Mouse (Mus musculus) heart, embryonic 15.5 days (tissue): ENCODE data around the gene Sema4f. TPM values are rescaled to one million over a fixed set of nuclear protein-coding genes. Genes with fewer than 3 reads are reported as not detected.

Experiments
- ATAC-seq: fragments of 200-750 bp; cut with Nextera tagmentation; replicated peaks from 2 replicates; pipeline ENCODE4 v1.8.0; 2017; ENCODE audit warnings: low read depth, moderate TSS enrichment; ENCODE audit not compliant: insufficient number of reproducible peaks, insufficient read depth, low FRiP score
- H3K27ac ChIP-seq: fragments of 300-500 bp; sonication (generic); 2 replicates; pipeline ENCODE4 v1.5.1; 2015; ENCODE audit warnings: mild to moderate bottlenecking, inconsistent platforms
- H3K27me3 ChIP-seq: fragments of 300-500 bp; sonication (generic); 2 replicates; pipeline ENCODE4 v1.6.1; 2015; ENCODE audit warnings: inconsistent platforms
- H3K36me3 ChIP-seq: fragments of 300-500 bp; sonication (generic); 2 replicates; pipeline ENCODE4 v1.6.1; 2015; ENCODE audit warnings: mild to moderate bottlenecking, inconsistent platforms
- H3K4me1 ChIP-seq: fragments of 300-500 bp; sonication (generic); replicated peaks from 2 replicates; pipeline ENCODE4 v1.6.1; 2015; ENCODE audit warnings: inconsistent platforms
- H3K4me2 ChIP-seq: fragments of 300-500 bp; sonication (generic); 2 replicates; pipeline ENCODE4 v1.6.1; 2015; ENCODE audit warnings: inconsistent platforms, mild to moderate bottlenecking, moderate library complexity
- H3K4me3 ChIP-seq: fragments of 300-500 bp; sonication (generic); 2 replicates; pipeline ENCODE4 v1.5.1; 2015; ENCODE audit warnings: mild to moderate bottlenecking, inconsistent platforms
- H3K9ac ChIP-seq: fragments of 300-500 bp; sonication (generic); 2 replicates; pipeline ENCODE4 v1.6.1; 2015; ENCODE audit warnings: mild to moderate bottlenecking, inconsistent platforms
- H3K9me3 ChIP-seq: fragments of 300-500 bp; sonication (generic); replicated peaks from 2 replicates; pipeline ENCODE4 v1.6.1; 2016; ENCODE audit warnings: inconsistent platforms
- WGBS: fragments of 180-500 bp; shearing (Covaris S2); methylation state at CpG from one replicate; pipeline ENCODE4 v1.1.7; 2015; ENCODE audit warnings: mixed read lengths; 5-methylcytosine and 5-hydroxymethylcytosine counted together
- polyA plus RNA-seq: library from polyadenylated mRNA; unstranded; fragments of >200 nt; fragmentation: Nextera tagmentation; extraction: Ambion mirVana; gene quantifications from 2 replicates; pipeline ENCODE4 v1.2.1, GENCODE M21; 2015

Gene Sema4f
- polyA plus RNA-seq, result 0.37 and 1.1 TPM in 2 replicates

GRCm38 (mm10) chr6:82939167-82939912, at the start of gene Sema4f:
Sema4f (minus strand) TSS chr6:82939769.
- no peaks in the 10 kb centered on the region for H3K36me3 ChIP-seq
- WGBS, result 3% methylated on average over 44 of the region's 44 CpGs
- peak within 1 kb of the TSS; percentile 46 for H3K9ac ChIP-seq
- no peak within 1 kb of the TSS for H3K27ac ChIP-seq
- H3K4me1 ChIP-seq, result peaks cover 5% of the 10 kb centered on the region
- H3K9me3 ChIP-seq, result no peaks in the 10 kb centered on the region
- H3K4me3 ChIP-seq, result peak within 1 kb of the TSS; percentile 53
- H3K4me2 ChIP-seq, result peak within 1 kb of the TSS; percentile 87
- peak; percentile 75 for ATAC-seq
- H3K27me3 ChIP-seq, result peaks cover 49% of the 10 kb centered on the region

DNA sequence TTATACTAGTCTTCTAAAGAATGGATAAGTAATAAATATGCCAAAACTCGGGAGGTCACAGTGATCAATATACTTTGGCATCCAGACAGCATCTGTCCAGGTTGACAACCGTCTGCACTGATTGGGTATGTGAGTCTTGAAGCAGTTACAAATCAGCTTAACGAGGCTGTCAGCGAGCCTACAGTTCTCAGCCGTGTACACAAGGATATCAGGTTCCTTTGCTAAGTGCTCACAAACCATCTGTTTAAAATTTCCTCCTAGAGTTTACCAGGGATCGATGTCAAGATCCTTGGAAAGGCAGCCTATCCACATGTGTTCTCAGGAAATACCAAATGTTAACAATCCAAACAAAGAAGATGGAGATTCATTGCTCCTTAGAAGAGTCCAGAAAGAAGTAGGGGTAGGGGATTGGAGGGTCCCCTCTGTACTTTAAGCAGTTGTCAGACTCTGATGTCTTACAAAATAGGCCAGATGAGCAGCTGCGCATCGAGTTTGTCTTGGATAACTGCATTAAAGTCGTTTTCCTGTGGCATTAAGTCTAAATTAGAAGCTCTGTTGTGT, 47.9 kb upstream of the Sema4f start:
- Histone ChIP-seq H3K4me2 (no peak overlapping the region), H3K9ac (no peak overlapping the region), H3K4me3 (no peak overlapping the region), H3K9me3 (no peaks in the 10 kb centered on the region), H3K27me3 (0 out of 2 replicates have a peak, but pooled peaks cover 3% of the 10 kb centered on the region), H3K4me1 (no peaks in the 10 kb centered on the region), H3K27ac (no peak overlapping the region), H3K36me3 (no peaks in the 10 kb centered on the region)
- no peak for ATAC-seq
- WGBS, result 33% methylated on average over 9 of the region's 9 CpGs

DNA sequence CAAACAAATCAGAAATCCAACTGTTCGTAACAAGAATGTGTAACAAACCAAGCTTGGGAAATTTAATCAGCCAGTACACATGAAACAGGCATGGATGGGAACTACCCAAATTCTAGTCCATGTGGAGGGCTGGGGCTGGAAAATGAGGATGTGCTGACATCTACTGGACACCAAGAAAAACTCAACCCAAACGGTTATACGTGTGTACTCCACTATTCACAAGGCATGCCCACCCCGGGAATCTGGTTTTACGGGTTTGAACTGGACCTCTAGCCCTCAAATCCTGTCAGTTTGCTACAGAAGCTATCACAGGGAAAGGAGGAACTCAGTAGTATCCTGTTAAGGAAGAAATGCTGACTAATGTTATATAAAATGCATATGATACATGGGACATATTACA, 31.5 kb upstream of the Sema4f start:
- WGBS, result 13% methylated on average over 5 of the region's 5 CpGs
- H3K27me3 ChIP-seq, result peaks cover 15% of the 10 kb centered on the region
- H3K4me1 ChIP-seq, result no peaks in the 10 kb centered on the region
- H3K4me3 ChIP-seq, result no peak overlapping the region
- H3K36me3 ChIP-seq, result no peaks in the 10 kb centered on the region
- no peaks in the 10 kb centered on the region for H3K9me3 ChIP-seq
- H3K27ac ChIP-seq, result no peak overlapping the region
- H3K4me2 ChIP-seq, result no peak overlapping the region
- no peak overlapping the region for H3K9ac ChIP-seq
- 0 out of 2 replicates have a peak, but pooled peaks have one; percentile 66 for ATAC-seq

GRCm38 (mm10) chr6:82969249-82970084, 29.9 kb upstream of the Sema4f start:
- Histone ChIP-seq H3K9ac (no peak overlapping the region), H3K4me1 (no peaks in the 10 kb centered on the region), H3K36me3 (no peaks in the 10 kb centered on the region), H3K4me2 (no peak overlapping the region), H3K4me3 (no peak overlapping the region), H3K27ac (no peak overlapping the region), H3K9me3 (no peaks in the 10 kb centered on the region), H3K27me3 (peaks cover 17% of the 10 kb centered on the region)
- WGBS, result 61% methylated on average over 6 of the region's 6 CpGs
- no peak for ATAC-seq

DNA sequence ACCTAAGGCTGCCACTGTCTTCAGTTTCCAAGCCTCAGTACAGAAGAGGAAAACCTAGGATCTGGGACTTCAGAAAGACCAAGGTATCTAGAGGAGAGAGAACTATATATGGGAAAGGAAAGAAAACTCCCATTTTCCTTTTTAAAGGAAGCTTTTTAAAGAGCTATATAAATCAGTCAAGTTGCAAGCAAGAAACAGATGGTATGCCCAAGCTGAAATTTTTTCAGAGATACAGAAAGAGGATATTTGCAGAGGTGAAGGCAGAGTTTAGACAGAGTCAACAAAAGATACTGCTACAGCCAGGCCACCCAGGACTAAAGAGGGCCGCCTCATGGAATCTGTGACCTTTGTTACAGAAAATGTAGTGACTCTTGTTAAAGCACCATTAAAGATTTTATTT, 22.1 kb upstream of the Sema4f start:
- Histone ChIP-seq H3K9ac (no peak overlapping the region), H3K9me3 (no peaks in the 10 kb centered on the region), H3K27me3 (peaks cover 4% of the 10 kb centered on the region; the same call in 1 of the 2 replicates), H3K4me1 (no peaks in the 10 kb centered on the region), H3K27ac (no peak overlapping the region), H3K4me3 (no peak overlapping the region), H3K36me3 (no peaks in the 10 kb centered on the region), H3K4me2 (no peak overlapping the region)
- ATAC-seq, result no peak
- WGBS, result 67% methylated on average over 1 of the region's 1 CpGs

DNA sequence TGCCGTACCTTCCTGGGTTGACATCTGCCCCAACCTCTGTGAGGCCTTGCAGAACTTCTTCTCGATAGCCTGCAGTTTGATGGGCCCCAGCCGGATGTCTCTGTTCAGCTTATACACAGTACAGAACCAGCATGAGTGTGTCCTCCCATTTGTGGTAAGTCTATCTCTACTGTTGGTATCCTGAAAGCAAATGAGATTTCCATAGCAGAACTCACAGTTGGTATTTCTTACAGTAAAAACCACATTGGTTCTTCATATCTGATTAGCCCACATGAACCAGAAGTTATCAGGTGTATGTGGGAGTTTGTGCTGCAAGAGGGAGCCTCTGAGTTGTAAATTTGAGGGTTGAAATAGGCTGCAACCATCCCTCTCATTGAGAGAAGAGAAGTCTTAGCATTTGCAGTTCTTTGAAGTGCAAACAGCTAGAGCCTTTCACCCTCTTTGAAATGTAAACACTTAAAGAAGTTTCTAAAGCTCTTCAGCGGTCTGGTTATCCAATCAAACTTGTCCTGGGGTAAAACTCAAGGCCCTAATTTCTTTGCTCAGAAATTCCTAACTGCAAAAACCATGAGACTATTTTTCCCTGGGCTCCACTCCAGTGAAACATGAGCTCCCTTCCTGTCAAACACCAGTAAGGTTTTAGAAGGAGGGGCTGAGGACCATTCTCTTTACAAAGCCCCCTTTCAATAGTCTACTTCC, 17.1 kb upstream of the Sema4f start:
- Histone ChIP-seq H3K36me3 (no peaks in the 10 kb centered on the region), H3K4me2 (no peak overlapping the region), H3K4me3 (no peak overlapping the region), H3K4me1 (no peaks in the 10 kb centered on the region), H3K9ac (no peak overlapping the region), H3K9me3 (no peaks in the 10 kb centered on the region; the same call in 1 of the 2 replicates), H3K27me3 (no peaks in the 10 kb centered on the region), H3K27ac (peak overlapping the region; percentile 5; the same call in 1 of the 2 replicates)
- 43% methylated on average over 4 of the region's 4 CpGs for WGBS
- ATAC-seq, result no peak

GRCm38 (mm10) chr6:82946651-82947050, 7.1 kb upstream of the Sema4f start, which contains the start of gene M1ap:
M1ap (plus strand) TSS chr6:82946902.
- no peak for ATAC-seq
- Histone ChIP-seq H3K27me3 (no peaks in the 10 kb centered on the region), H3K4me3 (no peak within 1 kb of the TSS), H3K27ac (no peak within 1 kb of the TSS), H3K36me3 (no peaks in the 10 kb centered on the region), H3K9ac (no peak within 1 kb of the TSS), H3K9me3 (no peaks in the 10 kb centered on the region), H3K4me1 (no peaks in the 10 kb centered on the region), H3K4me2 (no peak within 1 kb of the TSS)
- 52% methylated on average over 14 of the region's 14 CpGs for WGBS

- Histone ChIP-seq H3K27me3 (no peaks in the 10 kb centered on the region), H3K4me2 (no peak overlapping the region), H3K4me3 (no peak overlapping the region), H3K4me1 (no peaks in the 10 kb centered on the region), H3K9me3 (no peaks in the 10 kb centered on the region), H3K27ac (no peak overlapping the region), H3K36me3 (no peaks in the 10 kb centered on the region), H3K9ac (no peak overlapping the region)
- WGBS, result 45% methylated on average over 6 of the region's 6 CpGs
- no peak for ATAC-seq
These were observed 6.2 kb upstream of the Sema4f start for GRCm38 (mm10) chr6:82945750-82946149.

DNA sequence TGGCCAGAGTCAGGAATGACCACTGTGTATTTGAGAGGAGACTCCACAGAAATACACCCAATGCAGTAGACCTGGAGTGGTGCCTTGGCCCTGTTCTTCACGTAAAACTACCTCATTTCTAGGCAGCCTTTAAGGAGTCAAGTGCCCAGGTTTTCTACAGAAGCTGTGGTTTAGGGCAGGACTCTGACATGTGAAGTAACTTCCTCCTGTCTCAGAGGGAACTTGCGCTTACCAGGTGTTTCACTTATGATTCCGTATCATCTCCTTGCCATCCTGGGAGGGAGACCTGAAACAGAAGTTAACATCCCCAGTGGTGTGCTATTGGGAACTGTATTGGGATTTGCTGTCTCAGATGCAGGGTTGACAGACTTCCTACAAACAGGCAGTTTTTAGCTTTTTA, 1.2 kb upstream of the Sema4f start:
- no peak overlapping the region for H3K4me3 ChIP-seq
- ATAC-seq, result no peak
- peaks cover 5% of the 10 kb centered on the region for H3K4me1 ChIP-seq
- no peaks in the 10 kb centered on the region for H3K36me3 ChIP-seq
- H3K27ac ChIP-seq, result no peak overlapping the region
- H3K9me3 ChIP-seq, result no peaks in the 10 kb centered on the region
- no peak overlapping the region for H3K4me2 ChIP-seq
- H3K9ac ChIP-seq, result no peak overlapping the region
- peaks cover 37% of the 10 kb centered on the region for H3K27me3 ChIP-seq
- 74% methylated on average over 3 of the region's 3 CpGs for WGBS

DNA sequence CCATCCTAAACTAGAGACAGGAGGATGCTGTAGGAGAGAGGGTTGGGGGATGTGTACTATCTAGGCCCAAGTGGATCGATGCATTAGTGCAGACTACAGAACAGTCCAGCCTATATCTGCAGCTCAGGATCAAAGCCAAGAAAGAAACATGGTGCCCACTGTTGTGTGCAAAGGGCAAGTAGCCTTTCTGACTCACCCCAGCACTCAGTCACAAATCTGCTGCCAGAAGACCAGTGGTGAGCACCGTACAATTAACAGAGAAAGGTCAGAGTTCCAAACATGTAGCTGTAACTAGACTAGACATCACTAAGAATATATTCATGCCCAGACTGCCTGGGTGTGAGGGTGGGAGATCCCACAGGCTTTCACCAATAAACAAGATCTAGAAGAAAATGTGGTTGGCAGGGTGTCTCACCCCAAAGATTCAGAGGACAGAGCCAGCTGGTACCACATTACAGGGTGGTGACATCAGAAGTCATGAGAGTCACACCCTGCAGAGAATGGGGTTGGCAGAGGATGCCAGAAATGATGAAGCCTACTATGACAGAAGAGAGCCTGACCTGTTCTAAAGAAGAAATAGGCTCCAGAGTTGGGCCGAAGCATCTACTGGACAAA, 4.8 kb downstream of the Sema4f start:
- Histone ChIP-seq H3K27ac (no peak overlapping the region), H3K4me3 (no peak overlapping the region), H3K36me3 (no peaks in the 10 kb centered on the region), H3K27me3 (peaks cover 48% of the 10 kb centered on the region), H3K4me2 (no peak overlapping the region), H3K9ac (no peak overlapping the region), H3K4me1 (peaks cover 5% of the 10 kb centered on the region), H3K9me3 (no peaks in the 10 kb centered on the region)
- 86% methylated on average over 3 of the region's 3 CpGs for WGBS
- no peak for ATAC-seq
